ENCODE assay signal across 15 mouse cellular contexts in genomic region chr3:38261326-38262075, GRCm38 (mm10).
A peak's percentile ranks its signal among the peaks of the same experiment; 100 is the strongest.
DNase-seq lines count a peak whose midpoint lies in the region; ATAC-seq and TF ChIP-seq lines count a peak whose summit lies in the region.
"Had no signal": no experiment of that assay in that cellular context is flagged by ENCODE, and none has a peak within 500 bp of the region (broad histone marks: within the 10 kb centered on the region; RNA-seq: fewer than 3 reads in every experiment).

No protein-coding gene starts in this region.

- no peaks in the 10 kb centered on the region for H3K36me3 ChIP-seq in stomach, embryonic 14.5 days (ENCODE audit: control insufficient read depth, insufficient read depth, low read length)
- no peaks in the 10 kb centered on the region for H3K36me3 ChIP-seq in stomach, postnatal 0 days (ENCODE audit: control insufficient read depth, insufficient read depth, low read length)
- no peaks in the 10 kb centered on the region for H3K36me3 ChIP-seq in hindbrain, postnatal 0 days (ENCODE audit: insufficient read depth, low read length)
- no peaks in the 10 kb centered on the region for H3K36me3 ChIP-seq in thymus, adult 2 months (ENCODE audit: control insufficient read depth, insufficient read depth, low read length)
- H3K36me3 ChIP-seq: liver, embryonic 13.5 days had no signal

- no peak for TF ChIP-seq EP300 in stomach, postnatal 0 days (optimal IDR thresholded peaks at IDR 0.05)

- H3K9me3 ChIP-seq in stomach, embryonic 14.5 days (ENCODE audit: control insufficient read depth, low read depth, low read length): no peaks in the 10 kb centered on the region; the same call in 1 of the 2 replicates
- no peaks in the 10 kb centered on the region for H3K9me3 ChIP-seq in stomach, postnatal 0 days (ENCODE audit: control insufficient read depth, low read length)
- H3K9me3 ChIP-seq in hindbrain, postnatal 0 days (ENCODE audit: low read length): no peaks in the 10 kb centered on the region
- H3K9me3 ChIP-seq: liver, embryonic 13.5 days had no signal

- 76% methylated on average over 11 of the region's 11 CpGs for WGBS in stomach, embryonic 14.5 days
- WGBS in stomach, postnatal 0 days: 71% methylated on average over 11 of the region's 11 CpGs
- 33% methylated on average over 11 of the region's 11 CpGs for WGBS in hindbrain, postnatal 0 days
- WGBS in thymus, adult 2 months: 95% methylated on average over 11 of the region's 11 CpGs

- peak; percentile 6 to 22 for DNase-seq in frontal cortex, postnatal 36 days (ENCODE audit: low spot score in 2 of 2)
- no peak for DNase-seq in frontal cortex, postnatal 25 days (ENCODE audit: low spot score in 2 of 2)
- no peak for DNase-seq in stomach, postnatal 0 days (ENCODE audit: low spot score)
- DNase-seq in hindbrain, postnatal 0 days (ENCODE audit: low spot score): peak; percentile 56
- peak; percentile 26 for DNase-seq in telencephalon, adult 2 months (ENCODE audit: low read depth, low spot score)
- no peak for DNase-seq in thymus, adult 2 months
- DNase-seq: adrenal gland, adult 8-10 months; cerebellum, adult 2 months; gastrocnemius, postnatal 10 days; liver, embryonic 13.5 days; thymus, postnatal 36 days had no signal

- TF ChIP-seq CTCF in stomach, postnatal 0 days (IDR thresholded peaks at IDR 0.05; ENCODE audit: low read depth): no peak
- TF ChIP-seq CTCF in hindbrain, postnatal 0 days (IDR thresholded peaks at IDR 0.05; ENCODE audit: low read depth): no peak
- TF ChIP-seq CTCF in thymus, adult 2 months (IDR thresholded peaks at IDR 0.05; ENCODE audit: borderline replicate concordance, control insufficient read depth, extremely low read depth, insufficient read depth, low read length, poor library complexity): no peak

- no peak overlapping the region for H3K4me3 ChIP-seq in stomach, embryonic 14.5 days (ENCODE audit: low read depth, low read length)
- no peak overlapping the region for H3K4me3 ChIP-seq in stomach, postnatal 0 days (ENCODE audit: low read depth, low read length)
- H3K4me3 ChIP-seq in hindbrain, postnatal 0 days (ENCODE audit: low read length): no peak overlapping the region
- H3K4me3 ChIP-seq in thymus, adult 2 months (ENCODE audit: control insufficient read depth, insufficient read depth, low read length): no peak overlapping the region
- H3K4me3 ChIP-seq: liver, embryonic 13.5 days had no signal

- H3K27me3 ChIP-seq in stomach, embryonic 14.5 days (ENCODE audit: control insufficient read depth, insufficient read depth, low read length): no peaks in the 10 kb centered on the region
- H3K27me3 ChIP-seq in stomach, postnatal 0 days (ENCODE audit: control insufficient read depth, insufficient read depth, low read length): no peaks in the 10 kb centered on the region
- no peaks in the 10 kb centered on the region for H3K27me3 ChIP-seq in hindbrain, postnatal 0 days (ENCODE audit: insufficient read depth, low read length)
- no peaks in the 10 kb centered on the region for H3K27me3 ChIP-seq in thymus, adult 2 months (ENCODE audit: control insufficient read depth, insufficient read depth, low read length)
- H3K27me3 ChIP-seq: liver, embryonic 13.5 days had no signal

- no peaks in the 10 kb centered on the region for H3K4me1 ChIP-seq in stomach, embryonic 14.5 days (ENCODE audit: control insufficient read depth, insufficient read depth, low read length)
- H3K4me1 ChIP-seq in stomach, postnatal 0 days (replicated peaks; ENCODE audit: control insufficient read depth, insufficient read depth): no peaks in the 10 kb centered on the region
- H3K4me1 ChIP-seq in hindbrain, postnatal 0 days (ENCODE audit: insufficient read depth, low read length): no peaks in the 10 kb centered on the region; the same call in none of the 2 replicates
- H3K4me1 ChIP-seq in thymus, adult 2 months (replicated peaks; ENCODE audit: control insufficient read depth, insufficient read depth, low read length): peaks cover 31% of the 10 kb centered on the region

- ATAC-seq in stomach, embryonic 14.5 days (ENCODE audit: insufficient number of reproducible peaks, insufficient read depth, low FRiP score, low read depth): peak; percentile 15; the same call in 1 of the 2 replicates
- ATAC-seq in stomach, postnatal 0 days (ENCODE audit: low FRiP score, low TSS enrichment): no peak
- ATAC-seq in hindbrain, postnatal 0 days: peak; percentile 54
- no peak for ATAC-seq in megakaryocyte-erythroid progenitor cell, adult 5-6 weeks (replicated peaks; ENCODE audit: low FRiP score, low TSS enrichment, poor library complexity, severe bottlenecking)
- ATAC-seq: intestine, embryonic 16.5 days had no signal

- no peak overlapping the region for H3K27ac ChIP-seq in stomach, embryonic 14.5 days (ENCODE audit: low read length)
- no peak overlapping the region for H3K27ac ChIP-seq in stomach, postnatal 0 days (replicated peaks)
- no peak overlapping the region for H3K27ac ChIP-seq in hindbrain, postnatal 0 days
- no peak overlapping the region for H3K27ac ChIP-seq in thymus, adult 2 months (ENCODE audit: control insufficient read depth, insufficient read depth, low read length)
- H3K27ac ChIP-seq: liver, embryonic 13.5 days; macrophage had no signal

- H3K4me2 ChIP-seq in stomach, embryonic 14.5 days (replicated peaks; ENCODE audit: low read depth, low read length): no peak overlapping the region
- H3K4me2 ChIP-seq in stomach, postnatal 0 days (replicated peaks; ENCODE audit: low read depth): no peak overlapping the region
- H3K4me2 ChIP-seq in hindbrain, postnatal 0 days (ENCODE audit: low read depth, low read length): no peak overlapping the region
- H3K4me2 ChIP-seq: liver, embryonic 13.5 days had no signal

- no peak overlapping the region for H3K9ac ChIP-seq in stomach, embryonic 14.5 days (replicated peaks; ENCODE audit: low read depth, low read length)
- H3K9ac ChIP-seq in stomach, postnatal 0 days (ENCODE audit: low read length): no peak overlapping the region
- no peak overlapping the region for H3K9ac ChIP-seq in hindbrain, postnatal 0 days (replicated peaks; ENCODE audit: low read length)
- H3K9ac ChIP-seq: liver, embryonic 13.5 days had no signal

- no peak for TF ChIP-seq POLR2A in thymus, adult 2 months (IDR thresholded peaks at IDR 0.05; ENCODE audit: control insufficient read depth, extremely low read depth, insufficient read depth, low read length, poor library complexity)

Comparison
In these comparisons a context has a peak if more than half of its experiments do, and no peak if none do; other contexts are left out.
1. DNase-seq: peak in frontal cortex, postnatal 36 days (2 of 2), hindbrain, postnatal 0 days (single experiment) and telencephalon, adult 2 months (single experiment); none in frontal cortex, postnatal 25 days (0 of 2), stomach, postnatal 0 days (single experiment) and thymus, adult 2 months (single experiment).
2. ATAC-seq: peak in stomach, embryonic 14.5 days (single experiment) and hindbrain, postnatal 0 days (single experiment); none in stomach, postnatal 0 days (single experiment) and megakaryocyte-erythroid progenitor cell, adult 5-6 weeks (single experiment).